Mouse (Mus musculus) limb, embryonic 15.5 days (tissue): Measurements from ENCODE around the gene Ethe1. TPM values are rescaled to one million over a fixed set of nuclear protein-coding genes. Genes with fewer than 3 reads are reported as not detected.

Experiments used
- ATAC-seq: fragments of 200-750 bp; cut with Nextera tagmentation; 2 replicates; pipeline ENCODE4 v1.8.0; 2017; ENCODE audit warnings: low read depth, moderate TSS enrichment; ENCODE audit not compliant: insufficient number of reproducible peaks, low FRiP score, low TSS enrichment
- H3K27ac ChIP-seq: fragments of 300-500 bp; sonication (generic); 2 replicates; pipeline ENCODE4 v1.5.1; 2015; ENCODE audit warnings: moderate library complexity, mild to moderate bottlenecking, inconsistent platforms
- H3K27me3 ChIP-seq: fragments of 300-500 bp; sonication (generic); 2 replicates; pipeline ENCODE4 v1.6.1; 2015; ENCODE audit warnings: inconsistent platforms
- H3K36me3 ChIP-seq: fragments of 300-500 bp; sonication (generic); 2 replicates; pipeline ENCODE4 v1.6.1; 2015; ENCODE audit warnings: inconsistent platforms
- H3K4me1 ChIP-seq: fragments of 300-500 bp; sonication (generic); 2 replicates; pipeline ENCODE4 v1.6.1; 2015; ENCODE audit warnings: inconsistent platforms
- H3K4me2 ChIP-seq: fragments of 300-500 bp; sonication (generic); 2 replicates; pipeline ENCODE4 v1.6.1; 2015; ENCODE audit warnings: mild to moderate bottlenecking, inconsistent platforms
- H3K4me3 ChIP-seq: fragments of 300-500 bp; sonication (generic); 2 replicates; pipeline ENCODE4 v1.5.1; 2015; ENCODE audit warnings: mild to moderate bottlenecking, inconsistent platforms
- H3K9ac ChIP-seq: fragments of 300-500 bp; sonication (generic); 2 replicates; pipeline ENCODE4 v1.6.1; 2015; ENCODE audit warnings: inconsistent platforms
- H3K9me3 ChIP-seq: fragments of 300-500 bp; sonication (generic); 2 replicates; pipeline ENCODE4 v1.6.1; 2016; ENCODE audit warnings: inconsistent platforms
- WGBS: fragments of 180-500 bp; shearing (Covaris S2); methylation state at CpG from one replicate; pipeline ENCODE4 v1.1.7; 2015; 5-methylcytosine and 5-hydroxymethylcytosine counted together
- polyA plus RNA-seq: library from polyadenylated mRNA; unstranded; fragments of >200 nt; fragmentation: Nextera tagmentation; extraction: Ambion mirVana; gene quantifications from 2 replicates; pipeline ENCODE4 v1.2.1, GENCODE M21; 2015

Gene Ethe1
- polyA plus RNA-seq, 1 experiment from 2014 or later: 28.7 TPM

DNA sequence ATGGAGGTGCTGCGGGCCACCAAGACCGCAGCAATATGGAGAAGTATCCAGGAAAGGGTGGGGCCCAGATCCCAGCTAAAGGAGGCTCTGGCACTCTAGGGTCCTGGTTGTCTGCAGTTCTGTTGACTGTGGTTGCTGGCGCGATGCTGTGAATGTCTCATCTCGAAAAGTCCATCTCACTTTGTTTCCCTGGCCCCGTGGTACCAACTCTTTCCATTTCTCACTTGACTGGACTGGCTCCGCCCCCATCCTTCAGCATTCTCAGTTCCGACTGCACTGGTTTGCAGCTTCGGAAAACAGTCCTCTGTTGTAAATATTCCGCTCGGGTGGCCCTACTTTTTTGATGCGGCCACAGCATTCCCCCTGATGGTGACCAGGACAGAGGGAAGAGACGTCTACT lies 53.1 kb downstream of the Ethe1 start:
- 61% methylated on average over 13 of the region's 13 CpGs for WGBS

GRCm38 (mm10) chr7:24642491-24642890 lies 55.1 kb downstream of the Ethe1 start:
- H3K4me2 ChIP-seq: no peak overlapping the region
- H3K9ac ChIP-seq: no peak overlapping the region
- no peak for ATAC-seq
- H3K4me3 ChIP-seq: no peak overlapping the region
- no peak overlapping the region for H3K27ac ChIP-seq
- no peaks in the 10 kb centered on the region for H3K36me3 ChIP-seq
- WGBS: 6% methylated on average over 9 of the region's 9 CpGs
- H3K27me3 ChIP-seq: peaks cover 40% of the 10 kb centered on the region
- H3K9me3 ChIP-seq: no peaks in the 10 kb centered on the region
- H3K4me1 ChIP-seq: peaks cover 14% of the 10 kb centered on the region

More for the DNA sequence above, 53.1 kb downstream of the Ethe1 start:
- ATAC-seq: no peak
- Histone ChIP-seq H3K9me3 (no peaks in the 10 kb centered on the region), H3K27me3 (peaks cover 60% of the 10 kb centered on the region), H3K4me1 (peaks cover 17% of the 10 kb centered on the region), H3K4me3 (no peak overlapping the region), H3K4me2 (no peak overlapping the region), H3K36me3 (no peaks in the 10 kb centered on the region), H3K9ac (no peak overlapping the region), H3K27ac (no peak overlapping the region)

GRCm38 (mm10) chr7:24644492-24644891 lies 57.1 kb downstream of the Ethe1 start:
- H3K4me3 ChIP-seq: no peak overlapping the region
- no peak overlapping the region for H3K4me2 ChIP-seq
- H3K9ac ChIP-seq: no peak overlapping the region
- H3K36me3 ChIP-seq: no peaks in the 10 kb centered on the region
- no peak overlapping the region for H3K27ac ChIP-seq
- H3K4me1 ChIP-seq: no peaks in the 10 kb centered on the region
- no peaks in the 10 kb centered on the region for H3K9me3 ChIP-seq
- peaks cover 20% of the 10 kb centered on the region for H3K27me3 ChIP-seq
- no peak for ATAC-seq
- 78% methylated on average over 6 of the region's 6 CpGs for WGBS

- H3K4me2 ChIP-seq: no peak overlapping the region
- no peak overlapping the region for H3K9ac ChIP-seq
- 65% methylated on average over 7 of the region's 7 CpGs for WGBS
- H3K36me3 ChIP-seq: no peaks in the 10 kb centered on the region
- peaks cover 15% of the 10 kb centered on the region for H3K27me3 ChIP-seq
- H3K4me3 ChIP-seq: no peak overlapping the region
- no peaks in the 10 kb centered on the region for H3K9me3 ChIP-seq
- H3K4me1 ChIP-seq: no peaks in the 10 kb centered on the region
- ATAC-seq: no peak
- no peak overlapping the region for H3K27ac ChIP-seq
Measured at GRCm38 (mm10) chr7:24644996-24645395, 57.7 kb downstream of the Ethe1 start.

- Histone ChIP-seq H3K9me3 (no peaks in the 10 kb centered on the region), H3K4me3 (no peak overlapping the region), H3K27me3 (0 out of 2 replicates have a peak, but pooled peaks cover 7% of the 10 kb centered on the region), H3K4me2 (no peak overlapping the region), H3K9ac (no peak overlapping the region), H3K4me1 (no peaks in the 10 kb centered on the region), H3K36me3 (no peaks in the 10 kb centered on the region), H3K27ac (peak overlapping the region; percentile 59; the same call in 1 of the 2 replicates)
- WGBS: 74% methylated on average over 7 of the region's 7 CpGs
- ATAC-seq: no peak
Measured at GRCm38 (mm10) chr7:24646486-24646885, 59.1 kb downstream of the Ethe1 start.

- no peak for ATAC-seq
- 19% methylated on average over 7 of the region's 7 CpGs for WGBS
Measured at GRCm38 (mm10) chr7:24653681-24654080, 66.3 kb downstream of the Ethe1 start.

More at GRCm38 (mm10) chr7:24653681-24654080, 66.3 kb downstream of the Ethe1 start:
- no peaks in the 10 kb centered on the region for H3K27me3 ChIP-seq
- H3K9ac ChIP-seq: no peak overlapping the region
- H3K4me2 ChIP-seq: no peak overlapping the region
- no peak overlapping the region for H3K27ac ChIP-seq
- H3K4me1 ChIP-seq: no peaks in the 10 kb centered on the region
- no peaks in the 10 kb centered on the region for H3K9me3 ChIP-seq
- no peak overlapping the region for H3K4me3 ChIP-seq
- H3K36me3 ChIP-seq: no peaks in the 10 kb centered on the region

Other genes with a start within 250 kb of the Ethe1 start
- gene Lypd5, start 238.3 kb upstream of the Ethe1 start, polyA plus RNA-seq: 55.8 and 59.7 TPM in 2 replicates
- 3.0 and 3.4 TPM in 2 replicates for gene Kcnn4, start 217.3 kb upstream of the Ethe1 start, polyA plus RNA-seq
- gene Smg9, start 187.9 kb upstream of the Ethe1 start, polyA plus RNA-seq: 23.2 and 23.6 TPM in 2 replicates
- 0.17 TPM in 1 of 2 replicates, not detected in the other for gene Irgc1, start 135.2 kb upstream of the Ethe1 start, polyA plus RNA-seq
- gene Plaur, start 125.1 kb upstream of the Ethe1 start, polyA plus RNA-seq: 8.1 and 10.1 TPM in 2 replicates
- gene Cadm4, start 105.5 kb upstream of the Ethe1 start, polyA plus RNA-seq: 5.0 and 6.3 TPM in 2 replicates
- 40.8 and 44.3 TPM in 2 replicates for gene Zfp428, start 80.5 kb upstream of the Ethe1 start, polyA plus RNA-seq
- gene AC161166.1, start 75.1 kb upstream of the Ethe1 start, polyA plus RNA-seq: 0.32 TPM in 2 replicates
- 8.2 and 8.3 TPM in 2 replicates for gene Irgq, start 56.9 kb upstream of the Ethe1 start, polyA plus RNA-seq
- gene Pinlyp, start 41.4 kb upstream of the Ethe1 start, polyA plus RNA-seq: 5.1 and 7.8 TPM in 2 replicates
- gene Xrcc1, start 41.3 kb upstream of the Ethe1 start, polyA plus RNA-seq: 110 and 125 TPM in 2 replicates
- gene Zfp575, start 98 bp downstream of the Ethe1 start, polyA plus RNA-seq: 5.2 and 6.4 TPM in 2 replicates
- 1.4 and 1.7 TPM in 2 replicates for gene Phldb3, start 23.2 kb downstream of the Ethe1 start, polyA plus RNA-seq
- gene Lypd3, start 49.0 kb downstream of the Ethe1 start, polyA plus RNA-seq: 125 and 128 TPM in 2 replicates
- not detected in 2 replicates for gene Tex101, start 89.1 kb downstream of the Ethe1 start, polyA plus RNA-seq
- gene BC049730, start 121.7 kb downstream of the Ethe1 start, polyA plus RNA-seq: not detected in 2 replicates
- not detected in 2 replicates for gene Gm4763, start 139.4 kb downstream of the Ethe1 start, polyA plus RNA-seq
- gene Cd177, start 172.8 kb downstream of the Ethe1 start, polyA plus RNA-seq: 0.23 and 0.25 TPM in 2 replicates
- 0.17 and 0.37 TPM in 2 replicates for gene Ceacam10, start 189.7 kb downstream of the Ethe1 start, polyA plus RNA-seq